Mouse (Mus musculus): Measurements from ENCODE around the gene Cnot10.

- no peak for TF ChIP-seq ZMIZ1 (IDR thresholded peaks at IDR 0.05; ENCODE audit: low read depth, low read length)
- no peak for TF ChIP-seq CTCF (IDR thresholded peaks at IDR 0.05 in 2 of 3, conservative IDR thresholded peaks at IDR 0.05 in 1 of 3; ENCODE audit: control insufficient read depth in 1 of 3, insufficient read depth in 1 of 3, low read depth in 2 of 3, low read length in 3 of 3, poor library complexity in 1 of 3, severe bottlenecking in 1 of 3)
- no peak for TF ChIP-seq EP300 (IDR thresholded peaks at IDR 0.05; ENCODE audit: low read depth in 1 of 2, low read length in 2 of 2)
- no peak for TF ChIP-seq ZC3H11A (IDR thresholded peaks at IDR 0.05; ENCODE audit: low read depth, low read length)
- TF ChIP-seq MAZ (IDR thresholded peaks at IDR 0.05; ENCODE audit: low read depth, low read length), result no peak
Observed at GRCm38 (mm10) chr9:114661991-114662390, 22.0 kb upstream of the Cnot10 start.
